Mouse (Mus musculus) NIH3T3 (cell line): ENCODE measurements at regions not wholly inside any gene's neighbourhood (a gene's known extent, or its start where the extent isn't known, plus 50 kb on each side); places are given as distances from the start of the nearest gene placed in this dataset.

ENCODE experiments used
- DNase-seq: peaks from one replicate; pipeline ENCODE4 v3.0.0-alpha.2; 2012; ENCODE audit warnings: low read depth

DNA sequence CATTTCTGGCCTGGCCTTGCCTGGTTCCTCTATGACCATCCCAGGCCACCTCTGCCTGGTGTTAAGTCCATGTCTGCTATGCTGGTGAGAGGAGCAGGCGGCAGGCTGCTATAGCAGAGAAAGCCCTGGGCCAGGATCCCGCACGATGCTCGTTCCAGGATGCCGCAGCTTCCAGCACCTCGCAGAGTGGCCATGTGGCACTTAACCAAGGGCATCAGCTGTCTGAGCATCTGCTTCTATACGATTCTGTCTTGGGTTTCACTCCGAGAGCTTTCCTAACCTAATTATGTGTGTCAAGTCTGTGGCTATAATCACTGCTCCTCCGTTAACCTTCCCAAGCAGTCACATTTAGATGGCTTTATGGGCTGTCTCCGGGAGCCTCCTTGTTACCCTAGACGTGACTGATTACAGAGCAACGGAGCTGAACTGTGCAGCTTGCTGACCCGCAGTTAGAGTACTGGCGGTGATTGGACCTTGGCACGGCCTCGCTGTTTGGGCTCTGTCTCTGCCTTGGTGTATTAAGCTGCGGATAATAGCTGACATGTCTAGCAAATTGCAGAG, 64.4 kb downstream of the Ackr3 start:
- DNase-seq = no peak

DNA sequence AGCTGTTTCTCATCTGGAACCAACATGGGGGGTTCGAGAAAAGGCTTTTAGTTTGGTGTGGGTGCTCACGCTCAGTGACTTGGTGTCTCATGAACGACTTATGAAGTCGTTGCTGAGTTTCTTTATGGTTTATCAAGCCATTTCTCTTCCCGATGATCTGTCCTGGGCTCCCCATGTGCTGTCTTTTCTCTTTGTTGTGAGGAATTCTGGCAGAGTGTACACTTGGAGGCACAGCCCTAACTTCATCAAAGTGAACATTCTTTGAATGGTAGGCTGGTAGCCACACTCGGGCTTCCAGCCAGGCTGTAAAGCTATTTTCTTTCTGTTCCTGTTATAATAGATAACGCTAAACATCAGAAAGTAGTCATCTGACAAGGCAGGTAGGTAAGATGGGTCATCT, 65.2 kb downstream of the Ackr3 start:
- no peak for DNase-seq

DNA sequence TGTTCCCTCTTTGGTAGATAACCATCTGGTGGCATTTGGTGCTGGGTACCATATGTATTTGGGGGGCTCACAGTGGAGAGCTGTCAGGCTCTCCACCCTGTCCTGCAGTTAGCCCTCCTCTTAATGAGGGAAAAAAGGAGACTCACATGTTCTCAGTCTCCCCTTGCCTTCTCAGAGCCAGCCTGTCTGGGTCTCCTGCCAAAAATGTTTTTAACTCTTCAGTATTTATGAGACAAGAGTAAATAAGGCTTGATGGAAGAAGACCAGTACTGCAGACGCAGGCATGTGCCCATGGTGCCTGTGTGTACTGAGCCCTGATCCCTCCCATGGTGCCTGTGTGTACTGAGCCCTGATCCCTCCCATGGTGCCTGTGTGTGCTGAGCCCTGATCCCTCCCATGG, 66.1 kb downstream of the Ackr3 start:
- peak; percentile 26 for DNase-seq

DNA sequence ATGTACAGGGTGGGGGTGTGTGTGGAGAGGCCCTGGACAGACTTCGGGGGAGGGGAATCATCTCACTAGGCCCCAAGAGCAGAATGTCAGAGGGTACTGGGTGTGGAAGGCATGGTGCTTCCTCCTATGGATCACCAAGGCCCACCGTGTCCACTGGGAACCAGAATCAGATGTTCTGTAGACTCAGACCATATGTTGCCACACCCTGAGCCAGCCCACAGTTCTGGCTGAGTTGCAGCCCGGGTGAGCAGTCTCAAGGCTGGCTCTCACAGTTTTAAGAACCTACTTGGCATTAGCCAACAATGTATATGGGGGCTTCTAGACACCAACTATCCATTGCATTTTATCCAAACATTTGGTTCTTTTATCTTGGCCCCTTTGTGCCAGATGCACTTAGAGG, 67.5 kb downstream of the Ackr3 start:
- peak; percentile 66 for DNase-seq

DNA sequence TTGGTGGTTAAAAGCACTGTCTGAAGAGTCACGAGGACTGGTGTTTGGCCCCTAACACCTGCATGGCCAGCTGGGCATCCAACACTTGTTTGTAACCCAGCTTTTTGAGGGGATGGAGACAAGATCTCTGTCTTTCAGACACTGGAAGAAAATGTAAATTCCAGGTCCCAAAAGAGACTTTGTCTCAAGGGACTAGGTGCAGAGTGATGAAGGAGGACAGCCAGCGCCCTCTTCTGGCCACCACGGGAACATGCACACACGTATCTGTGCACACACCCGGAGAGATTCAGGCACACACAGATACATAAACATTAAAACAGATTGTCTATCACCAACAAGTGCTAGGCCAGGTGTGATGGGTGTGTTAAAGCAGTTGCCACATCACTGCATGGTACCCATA, 68.6 kb downstream of the Ackr3 start:
- DNase-seq = no peak

DNA sequence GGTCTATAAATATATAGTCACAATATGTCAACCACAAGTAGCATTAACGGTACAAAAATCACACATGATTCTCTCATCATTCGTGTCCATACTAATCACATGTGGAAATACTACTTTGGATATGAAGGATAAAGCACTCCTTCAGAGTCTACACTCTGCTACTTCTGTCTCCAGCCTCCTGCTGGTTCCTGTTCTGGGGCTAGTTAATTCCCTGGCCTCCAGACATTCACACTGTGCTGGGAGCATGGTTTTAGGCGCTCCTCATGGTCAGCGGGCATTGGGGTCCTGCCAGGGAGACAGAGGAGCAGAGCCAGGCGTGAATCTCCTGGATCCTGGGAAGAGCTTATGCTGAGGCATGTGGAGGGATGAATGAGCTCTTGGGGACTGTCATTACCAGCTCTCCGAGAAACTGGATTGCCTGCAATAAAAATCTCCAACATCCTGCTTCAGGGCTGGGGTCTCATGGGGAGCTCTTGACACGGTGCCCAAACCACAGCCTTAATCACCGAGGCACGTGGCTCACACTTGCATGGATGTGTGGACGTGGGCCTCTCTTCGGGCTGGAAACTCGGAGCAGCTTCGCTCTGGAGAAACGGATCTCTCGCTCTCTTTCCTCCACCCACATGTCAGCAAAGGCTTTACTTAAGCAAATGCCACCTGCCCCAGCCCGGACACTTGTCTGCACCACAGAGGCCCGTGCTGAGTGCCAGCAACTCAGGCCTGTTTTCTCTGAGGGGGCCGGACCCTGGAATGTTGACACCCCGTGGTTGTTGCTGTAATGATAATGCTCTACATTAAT, 69.2 kb downstream of the Ackr3 start:
- peak; percentile 70 for DNase-seq

DNA sequence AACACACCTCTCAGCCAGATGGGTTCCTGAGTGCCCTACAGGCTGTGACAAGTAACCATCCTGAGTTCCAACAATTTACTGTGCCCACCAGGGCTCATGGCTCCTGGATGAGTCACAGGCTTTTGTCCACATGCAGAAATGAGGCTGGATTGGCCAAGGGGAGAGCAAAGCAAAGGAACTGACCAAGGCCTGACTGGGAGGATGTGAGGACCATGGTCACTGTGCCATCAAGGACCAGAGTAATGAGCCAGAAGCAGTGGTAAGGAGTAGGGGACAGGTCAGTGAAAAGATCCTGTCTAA, 69.8 kb downstream of the Ackr3 start:
- DNase-seq = peak; percentile 36

DNA sequence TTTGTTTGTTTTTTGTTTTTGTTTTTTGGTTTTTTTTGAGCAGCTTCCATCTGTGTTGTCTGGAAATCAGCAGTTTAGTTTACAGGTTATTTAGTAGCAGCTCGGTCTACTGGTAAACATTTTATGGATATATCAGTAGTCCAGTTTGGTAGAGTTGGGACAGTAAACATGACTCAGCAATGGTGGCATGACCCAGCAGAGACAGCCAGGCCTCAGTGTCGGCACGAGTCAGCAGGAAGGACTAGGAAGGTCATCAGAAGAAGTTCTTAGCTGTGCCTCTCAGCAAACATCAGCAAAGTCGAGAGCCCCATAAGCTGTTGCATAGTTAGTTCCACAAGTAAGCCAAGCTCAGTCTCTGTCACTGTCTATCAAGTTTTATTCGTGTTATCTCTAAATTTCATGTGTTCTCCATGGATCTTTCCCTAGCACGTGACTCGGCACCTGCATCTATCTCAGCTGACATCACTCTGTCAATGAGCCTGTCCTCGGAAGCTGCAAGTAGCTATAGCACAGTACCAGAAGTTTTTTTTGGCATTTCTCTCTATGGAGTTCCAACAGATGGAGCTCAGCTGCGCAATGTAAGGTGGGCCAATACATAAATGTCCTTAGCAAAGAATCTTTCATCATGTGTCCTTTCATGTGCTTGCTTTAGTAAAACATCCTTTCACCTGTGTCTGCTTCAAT, 71.3 kb downstream of the Ackr3 start:
- DNase-seq = no peak

DNA sequence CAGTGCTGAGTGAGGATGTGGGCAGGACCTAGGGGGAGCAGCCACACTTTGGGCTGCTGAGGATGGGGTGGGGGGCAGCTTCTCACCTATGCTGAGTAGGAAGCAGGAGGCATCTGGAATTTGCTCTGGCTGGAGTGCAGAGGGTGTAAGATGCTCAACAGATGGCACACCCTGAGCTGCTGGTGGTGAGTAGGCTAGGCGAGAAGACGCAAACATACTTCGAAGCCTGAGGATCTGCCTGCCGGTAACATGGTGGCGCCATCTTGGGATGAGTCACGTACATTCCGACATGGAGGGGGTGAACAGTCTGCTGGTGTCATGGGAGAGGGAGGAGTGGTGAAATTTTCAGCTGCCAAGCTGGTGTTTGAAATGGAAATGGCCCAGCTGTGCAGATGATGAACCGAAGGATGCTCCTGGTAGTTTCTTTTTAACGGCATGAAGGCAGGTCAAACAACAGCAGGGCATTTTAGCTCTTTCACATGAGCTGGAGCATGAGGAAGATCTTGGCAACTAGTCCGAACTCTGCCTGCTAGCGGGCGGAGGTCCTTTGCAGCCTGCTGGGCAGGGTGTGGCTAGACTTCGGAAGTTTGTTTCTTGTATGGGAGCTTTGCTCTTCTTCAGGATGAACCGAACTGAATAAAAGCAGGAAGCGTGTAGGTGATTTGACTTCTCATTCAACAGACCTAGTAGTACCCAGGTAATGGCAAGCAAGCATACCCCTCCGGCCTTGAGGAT, 72.2 kb downstream of the Ackr3 start:
- DNase-seq = peak; percentile 54

DNA sequence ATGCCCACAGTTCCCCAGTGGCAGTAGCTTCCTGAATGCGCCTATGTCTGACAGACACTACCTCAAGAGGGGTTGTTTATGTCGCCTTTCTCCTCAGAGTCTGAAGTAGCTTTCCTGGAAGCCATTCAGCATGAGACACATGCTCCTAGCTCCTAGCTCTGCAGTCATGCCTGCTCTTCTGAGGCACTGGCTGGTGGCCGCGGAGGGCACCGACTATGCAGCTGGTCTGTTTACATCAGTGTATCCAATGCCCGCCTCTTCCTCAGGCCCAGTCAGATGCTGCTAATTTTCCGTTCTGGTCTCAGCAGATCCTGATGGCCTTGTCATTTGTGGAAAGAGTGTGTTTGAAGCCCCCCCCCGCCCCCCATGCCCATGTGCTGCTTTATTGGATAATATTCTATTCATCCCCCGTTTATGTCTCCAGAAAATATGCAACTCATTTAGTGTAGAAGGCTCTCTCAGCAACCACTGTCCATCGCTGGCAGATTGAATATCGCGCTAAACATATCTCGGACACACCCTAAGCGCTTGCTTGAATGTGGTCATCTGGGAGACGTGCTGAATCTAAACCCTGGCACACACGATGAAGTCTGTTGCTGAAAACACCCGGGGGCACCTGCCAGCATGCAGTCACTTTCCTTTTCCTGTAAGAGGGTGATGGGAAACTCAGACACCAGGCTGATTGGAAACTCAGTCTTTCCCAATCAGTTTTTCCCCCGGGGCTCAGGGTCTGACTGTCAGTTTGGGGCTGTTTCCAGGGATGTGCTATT, 73.9 kb downstream of the Ackr3 start:
- peak; percentile 49 for DNase-seq

DNA sequence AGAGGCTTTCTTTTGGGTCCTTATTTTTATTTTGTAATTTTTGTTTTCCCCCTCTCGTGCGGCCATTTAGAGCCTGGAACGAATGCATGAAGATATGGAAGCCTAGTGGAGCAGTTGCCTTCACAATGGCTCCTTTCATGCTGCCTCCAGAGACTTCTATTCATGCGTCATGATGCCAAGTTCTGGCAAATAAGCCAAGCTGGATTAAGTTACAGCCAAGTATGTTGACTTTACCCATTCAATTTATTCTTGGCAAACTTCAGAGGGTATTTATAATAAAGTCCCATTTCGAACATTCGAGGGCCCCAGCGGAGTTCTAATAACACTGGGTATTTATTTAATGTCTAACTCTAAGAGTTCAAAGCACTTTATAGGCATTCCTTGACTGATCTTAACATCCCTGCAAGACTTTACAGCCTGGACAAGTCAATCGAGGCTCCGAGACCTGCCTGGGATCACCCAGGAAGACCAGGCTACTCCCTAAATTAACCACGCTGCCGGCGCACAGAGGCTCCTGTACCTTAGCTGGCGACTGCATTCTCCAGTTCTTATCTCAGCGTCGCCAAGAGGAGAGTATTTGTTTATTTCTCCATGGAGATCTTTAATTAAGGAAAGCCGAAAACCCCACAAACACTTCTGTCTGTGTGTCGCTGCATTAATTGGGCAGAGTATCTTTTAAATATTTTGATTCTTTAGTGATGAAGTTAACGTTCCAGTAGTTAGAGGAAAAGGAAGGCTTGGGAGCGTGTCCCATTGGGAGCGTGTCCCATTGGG, 75.5 kb downstream of the Ackr3 start:
- peak; percentile 84 for DNase-seq

DNA sequence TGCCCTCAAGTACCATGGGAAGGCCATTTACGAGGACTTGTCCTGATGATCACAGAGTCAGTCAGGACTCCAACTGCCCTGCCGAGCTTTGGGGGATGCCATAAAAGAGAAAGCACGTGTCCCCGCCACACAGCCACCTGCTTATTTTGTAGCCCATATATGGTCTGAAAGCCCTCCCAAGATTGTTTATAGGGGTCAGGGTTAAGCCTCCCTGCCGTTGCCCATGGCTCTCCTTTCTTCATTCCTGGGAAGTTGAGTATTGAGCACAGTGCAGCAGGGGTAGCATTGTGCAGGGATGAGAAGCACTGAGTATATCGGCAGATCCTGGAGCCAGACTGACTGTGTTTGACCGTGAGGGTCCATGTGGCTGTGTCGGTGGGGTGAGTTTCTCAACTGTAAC, 76.4 kb downstream of the Ackr3 start:
- no peak for DNase-seq

DNA sequence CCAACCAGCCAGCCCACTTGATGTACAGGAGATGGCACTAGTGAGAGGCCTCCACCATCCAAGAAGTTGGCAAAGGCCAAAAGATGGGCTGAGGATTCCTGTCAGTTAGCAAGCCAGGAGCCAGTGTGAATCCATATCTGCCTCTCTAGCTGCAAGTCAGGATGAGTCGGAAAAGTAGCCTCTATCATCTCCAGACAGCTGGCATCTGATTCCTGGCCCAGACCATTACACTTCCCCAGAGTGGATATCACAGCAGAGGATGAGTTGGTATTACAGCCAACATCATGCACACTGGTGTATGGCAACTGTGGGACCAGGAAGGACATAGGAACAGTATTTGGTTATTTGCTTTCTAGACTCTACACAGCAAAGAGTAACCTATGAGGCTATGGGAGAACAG, 77.5 kb downstream of the Ackr3 start:
- DNase-seq = no peak

DNA sequence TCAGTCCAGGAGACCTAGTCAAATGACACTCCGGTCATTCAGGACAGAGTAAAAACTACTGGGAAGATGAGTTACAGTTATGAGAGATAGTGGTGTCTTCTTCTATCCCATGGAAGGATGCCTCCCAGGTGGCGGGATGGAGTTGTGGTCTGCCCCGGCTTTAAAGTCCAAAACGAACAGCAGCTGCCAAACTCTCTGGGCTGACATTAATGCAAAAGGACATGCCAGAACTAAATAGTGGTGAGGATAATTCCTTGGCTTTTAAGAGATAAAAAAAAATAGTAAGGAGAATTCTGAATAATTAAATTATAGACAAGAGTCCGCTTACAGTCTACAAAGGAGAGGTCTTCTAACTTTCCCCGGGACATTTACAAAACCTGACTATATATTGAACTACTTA, 78.2 kb downstream of the Ackr3 start:
- no peak for DNase-seq

DNA sequence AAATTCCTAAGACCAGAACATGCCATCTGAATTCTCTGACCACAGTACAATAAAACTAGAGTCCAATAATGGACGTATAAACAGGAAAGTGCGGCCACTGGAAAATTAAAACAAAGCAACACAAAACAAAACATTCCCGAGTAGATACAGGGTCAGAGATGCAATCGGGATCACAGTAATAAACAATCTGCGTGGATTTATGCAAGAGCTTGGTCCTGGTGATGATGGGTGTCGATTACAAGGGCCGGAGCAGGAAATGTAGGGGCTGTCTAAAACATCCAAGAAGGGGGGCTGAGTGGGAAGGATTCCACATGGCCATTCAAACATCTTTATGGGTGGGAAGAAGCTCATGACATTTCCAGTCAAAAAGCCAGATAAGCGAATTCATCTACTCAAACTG, 78.6 kb downstream of the Ackr3 start:
- no peak for DNase-seq

DNA sequence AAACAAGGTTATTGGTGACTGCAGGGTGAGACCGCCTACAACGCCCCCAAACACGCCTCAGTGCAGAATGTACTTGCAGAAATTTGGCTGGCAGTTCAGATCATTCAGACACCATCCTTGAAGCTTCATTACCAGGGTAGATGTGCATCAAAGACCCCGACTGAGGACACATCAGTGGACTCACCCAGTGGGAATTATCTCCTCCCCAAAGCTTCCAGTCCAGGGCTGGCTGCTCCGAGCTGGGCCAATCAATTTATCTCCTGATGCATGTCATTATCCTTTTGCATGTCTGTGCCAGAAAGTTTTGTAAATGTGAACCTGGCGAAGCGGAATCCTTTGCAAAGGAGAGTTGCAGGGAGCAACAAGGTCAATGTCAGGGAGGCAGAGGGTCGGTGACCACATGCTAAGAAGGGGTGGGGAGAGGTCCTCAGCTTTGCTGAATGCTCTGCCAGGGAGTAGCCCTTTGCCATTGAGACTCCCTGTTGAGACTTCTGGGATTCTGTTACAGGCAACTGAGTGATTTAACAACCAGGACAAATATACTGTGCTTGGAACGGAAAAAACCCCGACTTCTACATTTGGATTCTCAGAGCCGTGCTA, 79.5 kb downstream of the Ackr3 start:
- no peak for DNase-seq

DNA sequence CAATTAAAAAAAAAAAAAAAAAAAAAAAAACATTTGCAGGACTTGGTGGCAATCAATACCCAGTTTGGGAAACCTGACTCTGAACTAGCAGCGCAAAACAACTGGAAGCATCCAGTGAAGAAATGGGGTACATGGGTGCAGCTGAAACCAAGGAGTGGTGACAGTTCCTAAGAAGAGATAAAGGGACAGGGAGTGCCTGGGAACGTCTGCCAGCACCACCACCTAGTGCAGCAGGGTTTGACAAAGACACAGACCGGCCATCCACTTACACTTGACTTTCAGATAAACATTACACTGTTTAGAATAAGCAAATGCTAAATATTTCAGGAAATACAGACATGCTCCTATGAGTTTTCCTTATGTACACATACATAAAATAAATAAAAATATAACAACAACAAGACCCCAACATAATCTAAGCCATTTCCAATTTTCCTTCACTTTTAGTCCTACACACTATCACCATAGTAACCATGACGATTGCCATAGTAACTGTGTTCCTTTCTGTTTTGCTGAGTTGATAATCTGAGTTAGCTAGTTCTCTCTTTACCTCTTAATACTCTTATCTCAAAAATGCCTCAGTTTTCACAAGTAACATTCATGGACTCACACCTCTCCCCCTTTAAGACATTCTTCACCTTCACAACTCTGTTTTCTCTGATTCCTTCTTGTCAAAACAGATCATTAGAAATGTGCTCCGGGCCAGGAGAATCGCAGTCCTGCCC, 80.3 kb downstream of the Ackr3 start:
- peak; percentile 35 for DNase-seq

DNA sequence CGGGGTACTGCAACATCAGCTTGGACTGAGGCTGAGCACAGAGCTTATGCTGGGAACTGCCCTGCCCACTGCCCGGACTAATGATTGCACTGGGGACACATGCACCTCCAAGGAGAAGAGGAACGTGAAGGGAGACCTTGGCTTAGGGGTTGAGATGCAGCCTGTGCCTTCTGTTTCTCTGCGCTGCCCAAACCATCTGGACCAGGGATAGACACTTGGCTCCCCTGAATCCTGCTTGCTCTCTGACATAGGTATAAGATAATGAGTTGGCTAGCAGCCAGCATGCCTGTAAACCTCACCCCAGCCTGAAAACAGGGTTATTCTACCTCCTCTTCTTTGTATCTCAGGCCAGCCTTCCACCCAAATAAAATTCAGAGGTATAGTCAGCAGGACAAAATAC, 81.5 kb downstream of the Ackr3 start:
- peak; percentile 33 for DNase-seq

DNA sequence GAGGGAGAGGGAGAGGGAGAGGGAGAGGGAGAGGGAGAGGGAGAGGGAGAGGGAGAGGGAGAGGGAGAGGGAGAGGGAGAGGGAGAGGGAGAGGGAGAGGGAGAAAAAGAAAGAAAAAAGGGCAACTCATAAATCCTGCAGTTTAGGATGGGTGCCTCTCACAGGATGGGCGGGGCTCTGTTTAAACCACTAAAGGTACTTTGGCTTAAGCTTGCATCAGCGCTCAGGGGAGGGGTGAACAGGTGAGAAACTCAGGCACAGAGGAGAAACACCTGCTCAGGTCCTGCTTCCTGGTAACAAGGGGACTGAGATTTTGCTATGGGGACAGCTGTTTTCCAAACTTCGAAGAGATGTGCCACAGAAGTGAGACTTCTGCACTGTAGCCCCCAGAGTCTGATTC, 83.5 kb downstream of the Ackr3 start:
- no peak for DNase-seq
